Mouse (Mus musculus) c-Kit-positive CD71-negative TER-119-negative erythroid progenitor cells, embryonic 14.5 days (primary cell): ENCODE results near the gene Dynlt1c.
"Not testable (repeated sequence)": the region's sequence is repeated elsewhere in the genome, so short reads cannot be mapped to it uniquely, and the experiment has no call there.

ENCODE experiments used
- DNase-seq: peaks from one replicate; pipeline ENCODE4 v3.0.0-alpha.2; 2013; ENCODE audit warnings: low read depth

Dynlt1c gene

GRCm38 (mm10) chr17:6655087-6655511, 53.6 kb downstream of the Dynlt1c start:
- peak; percentile 55 for DNase-seq

DNA sequence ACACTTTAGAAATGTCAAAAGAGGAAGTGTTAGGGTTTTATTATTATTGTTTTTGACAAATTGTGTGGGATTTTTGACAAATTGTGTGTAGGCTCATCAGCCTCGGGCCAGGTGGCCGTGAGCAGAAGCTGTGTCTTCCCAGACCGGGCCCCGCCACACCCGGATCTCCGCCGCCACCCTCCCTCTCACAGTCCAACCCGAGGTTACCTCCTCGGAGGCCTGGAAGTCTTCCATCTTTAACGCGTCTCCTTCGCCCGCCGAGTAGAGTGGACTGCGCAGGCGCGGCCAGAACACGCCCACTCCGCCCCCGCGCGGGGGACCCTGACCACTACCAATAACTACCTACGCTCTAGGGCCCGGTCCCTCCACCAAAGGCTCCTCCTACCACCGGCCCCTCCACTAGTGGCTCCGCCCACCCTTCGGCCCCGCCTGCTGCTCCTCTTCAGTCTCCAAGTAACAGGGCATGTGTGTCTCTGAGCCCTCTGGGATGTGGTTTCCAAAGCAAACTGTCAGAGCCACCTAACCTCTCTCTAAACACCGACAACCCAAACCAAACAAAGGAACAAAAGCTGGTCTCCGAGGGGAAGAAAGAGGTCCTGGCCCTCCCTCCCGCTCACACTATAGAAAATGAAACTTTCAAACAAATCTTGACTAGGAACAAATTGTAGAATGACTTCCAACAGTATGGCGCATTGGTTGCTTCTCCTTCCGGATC, 54.3 kb downstream of the Dynlt1c start, which contains the start of gene Dynlt1f:
Dynlt1f (minus strand) TSS at position 334 of the 715 bp plus-strand sequence.
- not testable (repeated sequence) for DNase-seq

GRCm38 (mm10) chr17:6656471-6656870, 55.0 kb downstream of the Dynlt1c start:
- DNase-seq: not testable (repeated sequence)

GRCm38 (mm10) chr17:6658801-6659200, 57.3 kb downstream of the Dynlt1c start, which contains the start of gene Sytl3:
Sytl3 (plus strand) TSS chr17:6659093.
- DNase-seq: not testable (repeated sequence)
